Mouse (Mus musculus): ENCODE results near the gene Mydgf.

DNA sequence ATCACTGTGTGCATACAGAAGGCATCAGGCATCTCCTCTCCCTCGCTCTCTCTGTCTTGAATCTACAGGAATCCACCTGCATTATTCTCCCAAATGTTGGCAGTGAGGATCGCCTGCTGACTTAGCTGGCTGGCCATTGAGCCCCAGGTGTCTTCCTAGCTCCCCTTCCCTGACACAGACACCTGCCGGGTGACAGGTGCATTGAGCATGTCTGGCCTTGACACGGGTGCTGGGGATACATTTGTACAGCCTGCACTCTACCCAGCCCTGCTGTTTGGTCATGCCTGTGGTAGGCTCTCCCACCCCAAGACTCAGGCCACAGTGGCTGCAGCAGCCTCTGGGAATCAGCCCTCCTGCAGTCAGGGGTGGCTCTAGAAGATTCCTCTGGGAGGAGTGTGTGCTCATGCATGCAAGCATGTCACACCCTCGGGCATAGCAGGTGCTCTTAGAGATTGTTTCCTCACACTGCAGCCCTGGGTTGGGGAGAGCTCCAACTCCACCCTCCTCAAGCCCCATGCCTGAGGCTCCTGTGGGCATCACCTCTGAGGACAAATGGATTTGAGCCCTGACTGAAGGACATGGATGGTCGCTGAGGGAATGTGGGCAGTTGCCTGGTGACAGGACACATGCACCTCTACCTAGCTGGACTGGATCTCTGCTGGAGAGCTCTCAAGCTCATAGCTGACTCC lies 23.4 kb upstream of the Mydgf start:
- no peak for TF ChIP-seq POLR2A (IDR thresholded peaks at IDR 0.05; ENCODE audit: insufficient read length, low read depth)
- TF ChIP-seq MAX (IDR thresholded peaks at IDR 0.05; ENCODE audit: low read depth), result no peak
- no peak for TF ChIP-seq TCF12 (IDR thresholded peaks at IDR 0.05; ENCODE audit: insufficient read depth, poor library complexity, severe bottlenecking)
- TF ChIP-seq MYOD1 (IDR thresholded peaks at IDR 0.05; ENCODE audit: control insufficient read depth in 1 of 3, insufficient read length in 2 of 3, low read depth in 2 of 3), result peak in 1 of 3 experiments; percentile 21
- no peak for TF ChIP-seq POLR2AphosphoS2 (IDR thresholded peaks at IDR 0.05; ENCODE audit: insufficient read length, low read depth)
